Mouse (Mus musculus) neural tube, embryonic 14.5 days (tissue): ENCODE results near the gene Pip5k1b. TPM values are rescaled to one million over a fixed set of nuclear protein-coding genes. Genes with fewer than 3 reads are reported as not detected.

ENCODE experiments used
- ATAC-seq: fragments of 200-750 bp; cut with Nextera tagmentation; 2 replicates; pipeline ENCODE4 v1.8.0; 2017; ENCODE audit warnings: low read depth, mild to moderate bottlenecking, moderate TSS enrichment, moderate library complexity
- H3K27ac ChIP-seq: fragments of 300-500 bp; sonication (generic); 2 replicates; pipeline ENCODE4 v1.5.1; 2014; ENCODE audit warnings: low read depth, mild to moderate bottlenecking, control low read depth, low read length, moderate library complexity, mixed read lengths
- H3K27me3 ChIP-seq: fragments of 300-500 bp; sonication (generic); 2 replicates; pipeline ENCODE4 v1.6.1; 2014; ENCODE audit warnings: low read length; ENCODE audit not compliant: control insufficient read depth, insufficient read depth
- H3K36me3 ChIP-seq: fragments of 300-500 bp; sonication (generic); 2 replicates; pipeline ENCODE4 v1.6.1; 2014; ENCODE audit warnings: low read length, mixed read lengths; ENCODE audit not compliant: control insufficient read depth, insufficient read depth
- H3K4me1 ChIP-seq: fragments of 300-500 bp; sonication (generic); 2 replicates; pipeline ENCODE4 v1.6.1; 2014; ENCODE audit warnings: low read length; ENCODE audit not compliant: control insufficient read depth, insufficient read depth
- H3K4me2 ChIP-seq: fragments of 300-500 bp; sonication (generic); 2 replicates; pipeline ENCODE4 v1.6.1; 2014; ENCODE audit warnings: mild to moderate bottlenecking, low read depth, low read length, control low read depth
- H3K4me3 ChIP-seq: fragments of 300-500 bp; sonication (generic); 2 replicates; pipeline ENCODE4 v1.5.1; 2014; ENCODE audit warnings: low read depth, low read length, control low read depth, mixed read lengths
- H3K9ac ChIP-seq: fragments of 300-500 bp; sonication (generic); replicated peaks from 2 replicates; pipeline ENCODE4 v1.6.1; 2014; ENCODE audit warnings: low read depth, mild to moderate bottlenecking, control low read depth, low read length, mixed read lengths
- H3K9me3 ChIP-seq: fragments of 300-500 bp; sonication (generic); 2 replicates; pipeline ENCODE4 v1.6.1; 2016; ENCODE audit warnings: low read length; ENCODE audit not compliant: control insufficient read depth
- WGBS: fragments of 180-500 bp; shearing (Covaris S2); extraction: QIAGEN DNeasy Blood & Tissue Kit; methylation state at CpG from one replicate; pipeline ENCODE4 v1.1.7; 2014; 5-methylcytosine and 5-hydroxymethylcytosine counted together
- polyA plus RNA-seq: library from polyadenylated mRNA; unstranded; fragments of >200 nt; fragmentation: Nextera tagmentation; extraction: Ambion mirVana; gene quantifications from 2 replicates; pipeline ENCODE4 v1.2.1, GENCODE M21; 2014

Pip5k1b gene
- polyA plus RNA-seq, 1 experiment from 2014 or later = 2.1 TPM

DNA sequence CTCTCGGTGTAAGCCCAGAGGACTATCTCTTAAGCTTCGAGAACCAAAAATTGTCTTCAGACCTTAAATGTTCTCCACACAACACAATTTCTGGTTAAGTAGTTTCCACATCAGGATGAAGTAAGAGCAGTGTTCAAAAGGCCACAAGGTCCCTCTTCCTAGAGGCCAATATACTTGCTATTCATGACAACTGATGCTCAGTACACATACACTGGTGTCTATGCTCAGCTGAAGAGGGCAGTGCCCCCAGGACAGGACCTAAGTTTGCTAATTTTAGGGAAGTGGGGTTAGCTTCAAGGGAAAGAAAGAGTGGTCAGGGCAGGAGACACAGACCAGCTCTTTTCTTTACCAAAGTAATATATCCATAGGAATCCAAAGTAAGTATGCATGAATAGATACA, 124.3 kb downstream of the Pip5k1b start:
- Histone ChIP-seq H3K36me3 (no peaks in the 10 kb centered on the region), H3K27ac (no peak overlapping the region), H3K4me2 (no peak overlapping the region), H3K9me3 (no peaks in the 10 kb centered on the region), H3K4me3 (no peak overlapping the region), H3K27me3 (no peaks in the 10 kb centered on the region), H3K9ac (no peak overlapping the region), H3K4me1 (no peaks in the 10 kb centered on the region)
- no peak for ATAC-seq
- 98% methylated on average over 2 of the region's 2 CpGs for WGBS

DNA sequence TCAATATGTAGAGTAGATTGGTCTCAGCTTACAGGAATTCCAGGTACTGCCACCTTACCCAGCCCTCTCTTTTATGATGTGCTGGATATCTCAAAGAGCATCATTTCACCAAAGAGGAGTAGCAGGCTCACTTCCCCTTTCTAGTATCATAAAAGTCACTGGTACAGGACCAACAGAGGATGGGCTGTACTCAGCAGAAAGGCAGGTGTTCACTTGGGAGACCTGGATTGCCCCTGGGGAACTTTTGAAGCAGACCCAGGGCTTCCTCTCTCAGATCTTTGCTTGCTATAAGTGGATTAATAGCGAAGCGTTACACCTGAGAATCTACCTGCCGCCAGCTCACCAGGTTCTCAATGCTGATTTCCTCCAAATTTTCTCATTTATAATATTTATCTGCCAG, 127.7 kb downstream of the Pip5k1b start:
- H3K9ac ChIP-seq = no peak overlapping the region
- no peak for ATAC-seq
- no peak overlapping the region for H3K4me2 ChIP-seq
- no peaks in the 10 kb centered on the region for H3K4me1 ChIP-seq
- 91% methylated on average over 3 of the region's 3 CpGs for WGBS
- no peaks in the 10 kb centered on the region for H3K27me3 ChIP-seq
- H3K9me3 ChIP-seq = no peaks in the 10 kb centered on the region
- no peak overlapping the region for H3K4me3 ChIP-seq
- no peak overlapping the region for H3K27ac ChIP-seq
- no peaks in the 10 kb centered on the region for H3K36me3 ChIP-seq

DNA sequence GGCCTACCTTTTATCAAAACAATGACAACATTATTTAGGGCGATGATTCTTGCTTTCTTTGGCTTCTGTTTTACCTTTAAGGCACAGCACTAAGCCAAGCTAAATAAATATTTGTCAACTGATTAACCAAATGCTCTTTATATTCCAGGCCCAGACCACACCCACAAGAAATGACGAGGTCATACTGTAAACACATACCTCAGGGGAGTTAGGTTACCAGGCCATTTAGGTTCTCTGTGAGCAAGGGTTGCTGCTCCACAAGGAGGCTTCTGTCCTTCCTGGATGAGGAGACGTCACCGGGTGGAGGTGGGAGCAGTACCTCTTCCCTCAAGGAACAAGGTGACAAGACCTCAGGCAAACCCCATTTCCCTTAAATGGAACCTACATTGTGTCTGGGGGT, 128.4 kb downstream of the Pip5k1b start:
- H3K9me3 ChIP-seq = no peaks in the 10 kb centered on the region
- H3K36me3 ChIP-seq = no peaks in the 10 kb centered on the region
- H3K27me3 ChIP-seq = no peaks in the 10 kb centered on the region
- 78% methylated on average over 4 of the region's 4 CpGs for WGBS
- no peak overlapping the region for H3K4me2 ChIP-seq
- H3K4me1 ChIP-seq = no peaks in the 10 kb centered on the region
- H3K27ac ChIP-seq = no peak overlapping the region
- H3K4me3 ChIP-seq = no peak overlapping the region
- no peak overlapping the region for H3K9ac ChIP-seq
- no peak for ATAC-seq

DNA sequence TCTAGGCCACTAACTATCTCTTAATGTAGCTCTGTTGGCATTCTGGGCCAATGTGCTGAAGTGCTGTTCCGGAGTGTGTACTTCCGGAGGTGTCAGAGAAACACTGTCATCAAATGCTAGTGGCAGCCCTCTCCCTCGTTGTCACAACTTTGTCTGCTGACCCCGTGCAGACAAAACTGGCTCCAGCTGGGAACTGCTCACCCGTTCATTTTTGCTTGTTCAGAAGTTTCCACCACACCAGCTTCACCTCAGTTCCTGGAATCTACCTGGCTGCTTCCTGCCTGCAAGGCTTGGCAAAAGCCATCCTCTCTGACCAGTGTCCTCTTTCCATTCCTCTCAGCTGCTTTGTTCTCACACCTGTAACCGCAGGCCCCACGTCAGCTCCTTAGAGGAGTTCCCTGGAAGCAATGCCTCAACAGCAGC, 128.9 kb downstream of the Pip5k1b start:
- H3K4me1 ChIP-seq = no peaks in the 10 kb centered on the region
- no peaks in the 10 kb centered on the region for H3K27me3 ChIP-seq
- no peak overlapping the region for H3K27ac ChIP-seq
- no peak overlapping the region for H3K4me3 ChIP-seq
- no peaks in the 10 kb centered on the region for H3K9me3 ChIP-seq
- H3K36me3 ChIP-seq = no peaks in the 10 kb centered on the region
- no peak overlapping the region for H3K9ac ChIP-seq
- ATAC-seq = no peak
- whole genome bisulfite sequencing = 95% methylated on average over 7 of the region's 7 CpGs
- no peak overlapping the region for H3K4me2 ChIP-seq

DNA sequence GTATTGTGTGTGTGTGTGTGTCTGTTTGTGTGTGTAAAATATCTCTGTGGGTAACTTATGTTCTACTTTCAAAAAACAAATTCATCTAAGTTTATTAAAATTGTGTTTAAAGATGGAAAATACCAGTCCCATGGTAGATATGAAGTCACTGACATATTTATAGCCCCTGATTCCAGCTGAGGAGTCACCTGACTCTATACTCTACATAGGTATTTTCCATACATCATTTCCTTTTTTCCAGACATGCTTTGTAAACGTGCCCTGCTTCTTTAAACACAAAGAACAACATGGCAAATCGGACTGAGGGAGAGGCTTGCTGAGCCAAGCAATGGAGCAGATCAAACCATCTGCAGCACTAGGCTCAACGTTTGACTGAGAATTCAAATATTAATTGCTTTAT, 137.6 kb downstream of the Pip5k1b start:
- 58% methylated on average over 3 of the region's 3 CpGs for WGBS
- no peak for ATAC-seq

DNA sequence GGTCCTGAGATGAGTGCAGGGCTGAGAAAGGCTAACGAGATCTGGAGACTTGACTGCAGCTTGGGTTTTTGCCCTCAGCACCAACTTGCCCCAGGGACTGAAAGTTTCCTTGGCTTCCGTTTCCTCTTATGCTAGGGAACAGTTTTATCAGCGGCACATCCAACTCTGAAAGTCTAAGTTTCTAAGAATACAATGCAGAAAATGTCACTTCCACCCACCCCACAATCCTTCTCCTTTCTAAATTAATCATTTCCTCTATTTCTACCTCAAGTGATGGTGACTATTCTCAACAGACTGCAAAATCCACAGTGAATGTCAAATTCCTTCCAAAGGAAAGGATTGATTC, 138.0 kb downstream of the Pip5k1b start:
- H3K9ac ChIP-seq = no peak overlapping the region
- H3K4me2 ChIP-seq = no peak overlapping the region
- no peaks in the 10 kb centered on the region for H3K4me1 ChIP-seq
- H3K27me3 ChIP-seq = no peaks in the 10 kb centered on the region
- H3K4me3 ChIP-seq = no peak overlapping the region
- H3K36me3 ChIP-seq = no peaks in the 10 kb centered on the region
- 82% methylated on average over 3 of the region's 3 CpGs for WGBS
- no peak overlapping the region for H3K27ac ChIP-seq
- H3K9me3 ChIP-seq = no peaks in the 10 kb centered on the region
- no peak for ATAC-seq

More for the DNA sequence above, 137.6 kb downstream of the Pip5k1b start:
- no peak overlapping the region for H3K4me2 ChIP-seq
- no peaks in the 10 kb centered on the region for H3K4me1 ChIP-seq
- no peaks in the 10 kb centered on the region for H3K9me3 ChIP-seq
- no peaks in the 10 kb centered on the region for H3K27me3 ChIP-seq
- no peak overlapping the region for H3K27ac ChIP-seq
- no peak overlapping the region for H3K4me3 ChIP-seq
- no peaks in the 10 kb centered on the region for H3K36me3 ChIP-seq
- H3K9ac ChIP-seq = no peak overlapping the region

DNA sequence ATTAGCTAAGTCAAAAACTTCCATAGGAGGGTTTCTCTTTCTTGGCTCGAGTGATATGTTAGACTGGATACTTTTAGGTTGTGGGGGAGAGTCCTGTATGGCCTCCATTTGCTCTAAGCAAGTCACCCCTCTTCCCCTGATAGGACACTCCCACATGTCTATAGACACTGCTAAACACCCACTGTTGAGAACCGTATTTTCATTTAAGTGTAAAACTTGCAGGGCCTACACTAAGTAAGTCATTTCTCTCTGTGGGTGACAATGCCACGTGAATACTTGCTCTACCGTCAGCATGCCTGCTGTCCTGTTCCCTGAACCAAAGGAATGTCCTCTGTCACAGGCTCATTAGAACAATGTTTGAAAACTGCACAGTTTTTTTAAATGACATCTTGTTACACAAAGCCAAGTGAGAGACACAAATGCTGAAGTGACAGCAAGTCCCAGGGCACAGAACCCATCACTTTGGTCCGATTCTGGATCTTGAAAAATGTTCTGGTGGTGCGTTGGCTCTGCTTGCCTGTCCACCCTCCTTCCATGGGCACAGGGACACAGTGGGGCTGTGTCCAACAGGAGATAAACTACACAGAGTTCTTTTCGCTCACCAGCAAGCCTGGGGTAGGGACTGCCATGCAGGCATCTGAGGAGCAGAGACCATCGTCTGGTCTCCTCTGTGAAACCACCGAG, 138.6 kb downstream of the Pip5k1b start:
- no peak overlapping the region for H3K27ac ChIP-seq
- H3K4me1 ChIP-seq = no peaks in the 10 kb centered on the region
- no peaks in the 10 kb centered on the region for H3K36me3 ChIP-seq
- ATAC-seq = no peak
- H3K9ac ChIP-seq = no peak overlapping the region
- no peak overlapping the region for H3K4me3 ChIP-seq
- no peaks in the 10 kb centered on the region for H3K27me3 ChIP-seq
- H3K4me2 ChIP-seq = no peak overlapping the region
- no peaks in the 10 kb centered on the region for H3K9me3 ChIP-seq
- WGBS = 92% methylated on average over 9 of the region's 9 CpGs

DNA sequence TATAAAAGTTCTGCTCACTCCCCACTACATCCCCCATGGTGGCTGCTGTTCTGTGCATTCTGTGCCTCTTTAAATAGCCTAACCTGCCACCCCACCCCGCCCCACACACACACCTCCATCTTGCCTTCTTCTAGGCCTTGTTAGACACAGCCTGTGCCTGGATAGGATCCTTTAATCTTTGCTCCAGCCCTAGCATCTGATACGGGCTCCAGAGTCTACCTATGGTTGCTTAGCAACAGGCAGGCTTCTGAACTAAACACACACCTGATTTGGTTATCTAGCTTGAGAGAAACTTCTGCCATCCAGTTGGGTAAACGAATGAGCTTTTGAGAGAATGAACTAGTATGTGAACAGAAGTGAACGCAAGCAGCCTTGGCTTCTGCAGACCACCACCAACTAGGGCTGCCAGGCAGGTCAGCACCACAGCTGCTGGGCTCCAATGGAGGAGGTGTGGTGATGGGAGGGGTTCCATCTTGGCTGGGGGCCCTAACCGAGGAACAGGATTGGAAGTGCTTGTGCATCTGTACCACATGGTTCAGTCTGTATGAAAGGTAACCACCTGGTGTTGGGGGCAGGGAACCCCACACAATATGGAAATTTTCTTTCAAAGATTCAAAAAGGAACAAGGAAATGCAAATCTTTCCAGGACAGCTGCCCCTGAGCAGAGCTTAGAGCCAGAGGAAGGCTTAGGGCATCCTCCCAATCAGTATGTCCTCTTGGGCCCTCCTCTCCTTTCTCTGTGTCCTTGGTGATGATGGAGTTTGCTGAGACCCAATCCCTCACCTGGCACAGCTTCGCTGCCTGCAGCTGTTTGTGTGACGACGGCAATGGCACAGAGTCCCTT, 139.7 kb downstream of the Pip5k1b start:
- 81% methylated on average over 8 of the region's 8 CpGs for WGBS
- Histone ChIP-seq H3K9ac (no peak overlapping the region), H3K9me3 (no peaks in the 10 kb centered on the region)

DNA sequence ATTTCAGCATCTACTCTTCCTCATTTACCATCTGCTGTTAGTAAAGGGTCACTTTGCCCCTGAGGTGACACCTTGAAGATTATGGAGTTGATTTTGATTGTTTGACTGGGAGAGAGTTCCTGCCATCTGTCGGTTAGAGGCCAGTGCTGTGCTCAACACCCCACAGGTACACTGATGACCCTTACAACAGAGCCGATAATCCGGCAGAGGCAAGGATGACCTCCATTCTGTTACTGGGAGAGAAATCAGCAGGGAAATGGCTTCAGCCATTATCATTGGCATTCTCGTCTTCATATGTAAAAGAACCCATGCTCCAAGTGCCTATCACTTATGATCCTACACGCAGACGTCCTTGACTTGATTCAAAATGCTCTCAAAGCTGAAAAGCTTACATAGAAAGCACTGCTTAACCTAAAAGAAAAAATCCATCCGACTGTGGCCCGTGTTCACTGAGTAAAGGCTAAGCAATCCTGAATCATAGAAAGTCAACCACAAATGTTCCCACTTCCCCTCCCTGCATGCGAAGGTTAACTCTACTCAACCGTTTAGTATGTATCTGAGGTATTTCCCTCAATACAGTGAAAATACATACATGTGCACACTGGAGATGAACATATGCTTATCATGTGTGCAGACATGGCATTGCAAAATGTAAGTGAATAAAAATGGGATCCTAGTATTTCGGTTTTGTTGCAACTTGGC, 146.7 kb downstream of the Pip5k1b start:
- H3K27me3 ChIP-seq = no peaks in the 10 kb centered on the region
- no peaks in the 10 kb centered on the region for H3K9me3 ChIP-seq
- H3K36me3 ChIP-seq = no peaks in the 10 kb centered on the region
- H3K9ac ChIP-seq = no peak overlapping the region
- no peak overlapping the region for H3K27ac ChIP-seq
- ATAC-seq = no peak
- H3K4me3 ChIP-seq = no peak overlapping the region
- H3K4me2 ChIP-seq = no peak overlapping the region
- 88% methylated on average over 11 of the region's 11 CpGs for WGBS
- no peaks in the 10 kb centered on the region for H3K4me1 ChIP-seq

More for the DNA sequence above, 139.7 kb downstream of the Pip5k1b start:
- Histone ChIP-seq H3K27ac (no peak overlapping the region), H3K27me3 (no peaks in the 10 kb centered on the region), H3K4me2 (no peak overlapping the region), H3K36me3 (no peaks in the 10 kb centered on the region), H3K4me3 (no peak overlapping the region), H3K4me1 (no peaks in the 10 kb centered on the region)
- no peak; the same call in 1 of the 2 replicates for ATAC-seq
